Mouse (Mus musculus) spleen, embryonic (tissue): ENCODE data around the gene Fbln2.

Experiments used
- CTCF ChIA-PET: fragments of 350-600 bp; sonication (Branson Sonifier 250); formaldehyde crosslinking; loops from one replicate; lab custom pipeline; 2022; lab: Charles Lee

Gene Fbln2

DNA sequence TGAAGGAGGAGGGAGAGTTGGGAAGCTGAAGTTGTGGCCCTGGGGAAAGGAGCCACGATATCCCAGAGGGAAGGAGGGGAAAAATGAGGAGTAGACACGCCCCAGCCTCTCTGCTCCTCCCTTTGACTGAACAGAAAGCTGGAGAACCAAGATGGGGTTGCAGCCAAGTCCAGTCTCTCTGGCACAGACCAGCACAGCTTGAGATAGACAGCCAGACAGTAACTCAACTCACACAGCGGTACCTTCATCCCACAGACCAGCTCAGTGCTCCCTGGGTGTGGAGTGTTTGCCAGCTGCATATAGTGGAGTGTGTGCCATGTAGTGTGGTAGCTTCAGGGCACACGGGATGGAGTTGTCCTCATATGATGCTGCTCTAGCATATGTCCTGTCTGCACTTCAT, 16.7 kb downstream of the Fbln2 start:
- CTCF ChIA-PET = no interaction called here

DNA sequence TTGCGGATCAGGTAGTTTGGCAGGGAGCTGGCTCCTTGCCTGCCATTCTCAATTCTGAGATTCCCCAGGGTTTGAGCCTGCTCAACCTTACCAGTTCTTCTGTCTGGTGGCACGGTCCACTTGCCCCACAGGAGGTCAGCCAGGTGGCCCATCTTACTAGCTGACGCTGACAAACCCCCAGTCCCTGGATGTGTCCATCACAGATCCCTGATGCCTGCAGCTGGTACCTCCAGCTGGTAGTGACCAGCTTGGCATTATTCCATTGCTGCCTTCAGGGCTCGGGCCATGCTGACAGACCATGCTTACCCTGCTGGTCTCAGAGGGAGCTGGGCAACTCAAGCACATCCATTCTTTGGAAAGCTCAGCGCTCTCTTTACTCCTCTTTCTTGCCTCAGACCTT, 18.7 kb downstream of the Fbln2 start:
- CTCF ChIA-PET = no interaction called here

DNA sequence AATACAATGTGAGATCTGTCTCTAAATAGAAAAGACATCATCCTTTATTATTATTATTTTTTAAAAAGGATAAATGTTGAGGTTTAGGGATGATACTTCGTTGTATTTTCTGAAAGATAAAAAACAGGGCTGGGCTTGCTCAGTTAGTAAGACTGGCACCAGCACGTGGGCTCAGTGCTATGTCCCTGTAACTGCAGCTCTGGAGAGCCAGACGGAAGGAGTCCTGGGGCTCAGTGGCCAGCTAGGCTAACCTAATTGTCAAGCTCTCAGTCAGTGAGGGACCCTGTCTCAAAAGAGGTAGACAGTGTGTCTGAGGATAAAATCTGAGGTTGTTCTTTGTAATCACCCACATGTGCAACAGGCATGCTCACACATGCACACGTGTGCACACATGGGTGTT, 19.3 kb downstream of the Fbln2 start:
- CTCF ChIA-PET = no interaction called here

DNA sequence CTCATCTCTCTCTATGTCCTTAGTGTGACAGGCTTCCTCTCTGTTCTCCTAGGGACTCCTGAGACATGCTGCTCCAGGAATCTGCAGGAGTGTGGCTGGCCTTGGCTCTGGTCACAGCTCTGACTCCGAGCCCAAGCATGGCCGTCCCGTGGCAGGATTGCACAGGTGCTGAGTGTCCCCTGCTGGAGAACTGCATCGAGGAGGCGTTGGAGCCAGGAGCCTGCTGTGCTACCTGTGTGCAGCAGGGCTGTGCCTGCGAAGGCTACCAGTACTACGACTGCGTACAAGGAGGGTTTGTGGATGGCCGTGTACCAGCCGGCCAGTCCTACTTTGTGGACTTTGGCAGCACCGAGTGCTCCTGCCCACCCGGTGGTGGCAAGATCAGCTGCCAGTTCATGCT, 20.8 kb downstream of the Fbln2 start:
- CTCF ChIA-PET = no interaction called here

DNA sequence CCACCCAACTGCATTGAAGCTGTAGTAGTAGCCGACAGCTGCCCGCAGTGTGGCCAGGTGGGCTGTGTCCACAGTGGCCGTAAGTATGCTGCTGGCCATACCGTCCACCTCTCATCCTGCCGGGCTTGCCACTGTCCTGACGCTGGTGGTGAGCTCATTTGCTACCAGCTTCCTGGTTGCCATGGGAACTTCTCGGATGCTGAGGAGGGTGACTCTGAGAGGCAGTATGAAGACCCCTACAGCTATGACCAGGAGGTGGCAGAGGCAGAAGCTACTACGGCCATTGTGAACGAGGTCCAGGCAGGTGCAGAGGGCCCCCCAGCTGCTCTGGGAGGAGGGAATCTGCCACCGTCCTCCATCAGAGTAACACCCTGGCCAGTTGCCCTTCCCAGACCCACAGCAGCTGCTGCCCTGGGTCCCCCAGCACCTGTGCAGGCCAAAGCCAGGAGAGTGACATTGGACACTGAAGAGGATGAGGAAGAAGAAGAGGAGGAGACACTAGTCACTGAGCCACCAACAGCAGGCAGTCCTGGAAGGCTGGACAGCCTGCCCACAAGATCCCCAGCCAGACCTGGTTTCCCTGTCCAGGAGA, 21.3 kb downstream of the Fbln2 start:
- CTCF ChIA-PET = no interaction called here

DNA sequence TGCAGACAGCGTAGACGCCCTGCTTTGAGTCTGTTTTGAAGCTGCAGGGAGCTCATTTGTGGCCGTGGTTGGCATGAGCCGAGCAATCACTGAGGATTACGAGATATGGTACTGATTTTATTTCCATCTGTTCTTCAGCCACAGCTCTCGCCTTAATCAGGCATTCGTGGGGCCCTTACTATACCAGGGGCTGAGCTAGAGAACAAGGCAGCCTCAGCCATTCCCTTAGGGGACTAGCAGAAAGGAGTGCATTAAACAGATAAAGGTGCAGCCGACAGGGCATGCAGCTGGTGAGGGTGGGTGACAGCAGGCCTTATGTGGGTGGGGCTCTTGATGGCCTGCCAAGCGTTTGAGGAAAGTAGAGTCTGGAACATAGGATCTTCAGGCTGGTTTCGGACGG, 23.8 kb downstream of the Fbln2 start:
- CTCF ChIA-PET = no interaction called here

DNA sequence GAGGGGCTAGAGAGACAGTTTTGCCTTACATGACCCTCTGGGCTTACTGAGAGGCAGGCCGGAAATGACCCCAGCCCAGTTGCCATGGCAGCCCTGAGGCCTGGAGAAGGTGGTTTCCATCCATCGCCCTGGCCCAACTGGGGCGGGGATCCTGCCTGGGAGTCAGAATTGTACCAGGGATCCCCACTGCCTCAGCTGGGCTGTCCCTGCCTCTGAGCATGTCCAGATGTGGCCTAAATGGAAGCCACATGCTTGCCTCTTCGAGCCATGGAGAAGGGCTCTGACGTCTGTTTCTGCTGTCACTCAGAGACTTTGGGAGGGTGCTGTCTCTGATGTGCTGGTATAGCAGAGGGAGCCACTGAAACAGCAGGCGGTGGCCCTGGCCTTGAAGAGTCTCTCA, 24.2 kb downstream of the Fbln2 start:
- CTCF ChIA-PET = no interaction called here

DNA sequence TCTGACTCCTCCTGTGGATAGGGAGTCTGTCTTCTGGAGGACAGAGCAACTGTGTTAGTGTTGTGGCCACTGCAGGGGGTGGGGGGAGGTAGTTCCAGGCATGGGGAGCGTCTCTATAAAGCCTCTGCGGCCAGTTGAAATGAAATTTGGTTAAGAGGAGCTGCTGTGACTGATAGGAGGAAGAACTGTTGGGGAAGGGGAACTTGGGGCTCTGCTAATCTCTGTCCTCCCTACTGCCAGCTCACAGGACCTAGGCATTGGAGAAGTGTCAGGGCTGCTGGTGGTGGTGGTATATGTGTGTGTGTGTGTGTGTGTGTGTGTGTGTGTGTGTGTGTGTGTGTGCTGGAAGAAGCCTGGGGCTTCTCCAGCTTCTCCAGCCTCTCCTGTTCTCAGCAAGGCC, 25.0 kb downstream of the Fbln2 start:
- CTCF ChIA-PET = no interaction called here

DNA sequence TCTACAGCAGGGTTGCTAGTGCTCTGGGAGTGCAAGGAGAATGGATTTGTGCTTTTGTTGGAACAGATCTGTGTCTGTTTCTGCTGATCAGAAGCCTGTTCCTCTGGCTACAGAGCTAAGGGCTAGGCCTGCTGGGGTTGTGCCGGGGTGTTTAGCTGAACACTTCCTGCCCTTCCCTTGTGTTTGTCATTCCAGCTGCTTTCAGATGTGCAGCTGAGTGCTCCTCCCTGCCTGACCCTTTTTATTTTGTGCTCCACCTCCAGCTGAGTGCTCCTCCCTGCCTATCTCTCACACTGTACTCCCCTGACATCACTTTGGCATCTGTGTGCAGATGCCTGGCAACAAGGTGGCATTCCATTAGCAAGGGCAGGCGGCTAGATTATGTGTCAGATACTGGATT, 28.3 kb downstream of the Fbln2 start:
- CTCF ChIA-PET = no interaction called here

DNA sequence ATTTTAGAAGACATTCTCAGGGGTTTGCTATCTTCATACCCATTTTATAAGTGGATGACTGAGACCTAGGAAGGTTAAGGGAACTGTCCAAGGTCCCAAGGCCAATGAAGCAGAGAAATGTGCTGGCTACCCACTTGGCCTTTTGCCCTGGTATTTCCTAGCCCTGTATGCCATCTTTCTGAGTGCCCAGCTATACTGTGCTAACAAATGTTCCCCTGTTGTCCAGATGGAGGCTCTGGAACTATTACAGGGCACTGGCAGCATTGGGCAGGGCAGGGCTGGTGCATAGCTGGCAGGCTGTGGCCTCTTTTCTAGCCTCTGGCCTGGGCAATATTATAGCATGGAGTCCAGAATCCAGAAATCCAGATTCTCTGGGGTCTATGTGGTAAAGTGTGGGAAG, 28.7 kb downstream of the Fbln2 start:
- CTCF ChIA-PET = no interaction called here

DNA sequence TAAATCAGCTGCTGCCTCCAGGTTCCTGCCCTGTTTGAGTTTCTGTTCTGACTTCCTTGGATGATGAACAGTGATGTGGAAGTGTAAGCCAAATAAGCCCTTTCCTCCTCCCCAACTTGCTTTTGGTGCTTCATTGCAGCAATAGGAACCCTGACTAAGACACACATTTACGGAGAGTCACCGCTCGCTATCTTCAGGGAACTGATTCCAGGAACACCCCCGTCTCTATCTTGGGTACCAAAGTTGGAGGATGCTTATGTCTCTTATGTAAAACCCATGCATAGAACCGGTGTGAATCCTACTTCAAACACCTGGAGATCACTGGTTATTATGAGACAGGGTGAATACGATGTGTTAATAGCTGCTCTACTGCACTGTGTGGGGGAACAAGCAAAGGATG, 31.1 kb downstream of the Fbln2 start:
- CTCF ChIA-PET = no interaction called here

DNA sequence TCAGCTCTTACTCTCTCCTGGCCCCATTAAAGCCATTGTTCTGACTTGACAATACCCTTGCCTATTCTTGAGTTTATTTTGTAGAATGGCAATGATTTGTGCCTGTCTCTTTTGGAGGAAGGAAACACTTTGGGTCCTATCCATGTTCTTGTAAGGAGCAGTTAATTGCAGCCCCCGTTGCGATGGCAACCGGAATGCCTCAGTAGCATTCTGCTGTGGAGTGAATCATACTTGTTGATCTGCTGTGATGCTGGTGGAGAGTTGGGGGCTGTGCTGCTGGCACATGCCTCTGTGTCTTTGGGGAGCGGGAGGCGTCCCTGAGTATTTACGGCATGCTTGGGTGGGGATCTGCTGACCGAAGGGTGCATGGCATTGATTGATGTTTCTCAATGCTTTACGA, 32.1 kb downstream of the Fbln2 start:
- CTCF ChIA-PET = no interaction called here

DNA sequence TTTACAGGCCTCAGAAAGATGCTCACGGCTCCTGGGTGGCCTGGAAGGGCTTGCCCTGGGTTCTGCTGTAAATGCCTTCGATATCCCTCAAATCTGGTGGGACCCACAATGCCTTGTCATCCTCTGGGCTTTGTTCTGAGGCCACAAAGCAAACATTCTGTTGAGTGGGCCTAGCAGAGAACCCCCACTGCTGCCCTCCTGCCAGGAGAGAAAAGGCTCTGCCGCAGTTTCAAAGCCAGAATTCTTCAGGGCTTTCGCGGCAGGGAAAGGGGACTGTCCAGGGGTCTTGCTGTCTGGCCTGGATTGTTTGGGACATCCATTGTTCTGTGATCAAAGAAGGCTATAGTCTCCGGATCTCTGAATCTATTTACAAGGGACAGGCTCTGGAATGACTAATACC, 33.1 kb downstream of the Fbln2 start:
- CTCF ChIA-PET = no interaction called here

DNA sequence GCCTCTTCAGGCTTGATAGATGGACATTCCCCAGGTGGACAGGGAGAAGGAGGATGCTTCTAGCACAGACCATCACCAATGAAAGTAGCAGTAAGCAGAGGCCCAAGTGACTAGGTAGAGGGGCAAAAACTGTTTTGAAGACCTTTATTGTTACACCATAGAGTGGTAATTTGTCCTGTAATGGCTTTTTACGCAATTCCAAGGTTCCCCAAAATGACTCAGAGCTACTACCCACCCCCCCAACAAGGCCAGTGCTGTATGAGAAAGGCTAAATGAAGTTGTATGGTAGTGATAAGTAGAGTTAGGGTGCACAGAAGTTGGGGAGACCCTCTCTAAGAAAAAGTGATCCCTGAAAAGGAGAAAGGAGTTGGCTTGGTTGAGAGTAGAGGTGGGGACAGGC, 35.1 kb downstream of the Fbln2 start:
- CTCF ChIA-PET = no interaction called here

DNA sequence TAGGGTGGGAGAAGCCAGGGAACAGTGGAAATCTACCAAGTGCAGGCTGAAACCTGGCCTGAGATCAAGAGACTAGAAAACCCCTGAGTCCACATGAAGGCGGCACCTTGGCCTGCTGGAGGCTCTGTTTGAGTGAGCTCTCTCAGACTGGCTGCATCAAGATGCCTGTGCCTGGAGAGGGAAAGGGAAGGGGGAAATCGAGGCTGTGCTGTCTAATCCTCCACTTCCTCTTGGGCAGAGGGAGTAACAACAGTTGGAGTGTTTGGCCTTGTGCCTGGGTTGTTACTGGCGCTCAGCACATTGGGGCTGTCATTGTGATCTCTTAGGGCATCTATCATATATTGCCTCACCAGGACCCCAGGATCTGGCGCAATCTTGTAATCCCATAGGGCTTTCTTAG, 36.4 kb downstream of the Fbln2 start:
- CTCF ChIA-PET = no interaction called here

DNA sequence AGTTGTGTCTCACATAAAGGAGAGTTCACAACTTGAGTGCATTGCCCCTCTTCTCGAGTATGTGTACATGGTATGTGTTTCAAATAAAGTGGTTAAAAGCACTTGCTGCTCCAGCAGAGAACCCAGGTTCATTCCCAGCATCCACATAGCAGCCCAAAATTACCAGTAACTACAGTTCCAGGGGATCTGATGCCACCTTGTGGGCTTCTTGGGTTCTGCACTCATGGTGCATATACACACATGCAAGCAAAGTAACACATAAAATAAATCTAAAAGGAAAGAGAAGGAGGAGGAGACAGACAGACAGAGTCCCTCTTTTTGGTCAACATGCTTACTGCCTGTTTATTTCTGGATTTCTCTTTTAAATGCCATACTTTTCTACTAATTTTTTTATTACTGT, 37.5 kb downstream of the Fbln2 start:
- CTCF ChIA-PET = no interaction called here

DNA sequence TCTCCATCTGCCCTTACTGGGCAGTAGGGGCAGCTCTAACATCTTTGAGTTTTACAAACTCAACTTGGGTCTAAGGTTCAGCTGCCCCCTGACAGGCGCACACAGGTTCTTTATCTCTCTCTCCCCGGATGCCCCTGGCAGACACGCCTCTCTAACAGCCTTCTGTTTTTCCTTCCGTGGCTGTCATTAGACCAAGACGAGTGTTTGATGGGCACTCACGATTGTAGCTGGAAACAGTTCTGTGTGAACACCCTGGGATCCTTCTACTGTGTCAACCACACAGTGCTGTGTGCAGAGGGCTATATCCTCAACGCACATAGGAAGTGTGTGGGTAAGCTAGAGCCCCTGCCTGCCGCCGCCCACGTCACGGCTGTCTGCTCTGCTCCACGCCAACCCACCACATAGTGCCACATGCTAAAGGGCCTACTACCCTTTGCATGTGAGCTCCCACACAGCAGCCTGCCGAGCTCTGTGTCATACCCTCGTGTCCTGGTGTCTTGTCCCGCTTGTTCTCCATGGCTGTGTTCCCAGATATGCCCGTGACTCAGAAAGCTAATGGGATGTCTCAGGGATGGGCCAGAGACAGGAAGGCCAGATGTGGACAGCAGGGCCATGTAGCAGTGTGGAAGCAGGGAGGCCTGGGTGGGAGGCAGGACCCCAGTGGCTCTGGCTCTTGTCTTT, 47.3 kb downstream of the Fbln2 start:
- CTCF ChIA-PET = no interaction called here

DNA sequence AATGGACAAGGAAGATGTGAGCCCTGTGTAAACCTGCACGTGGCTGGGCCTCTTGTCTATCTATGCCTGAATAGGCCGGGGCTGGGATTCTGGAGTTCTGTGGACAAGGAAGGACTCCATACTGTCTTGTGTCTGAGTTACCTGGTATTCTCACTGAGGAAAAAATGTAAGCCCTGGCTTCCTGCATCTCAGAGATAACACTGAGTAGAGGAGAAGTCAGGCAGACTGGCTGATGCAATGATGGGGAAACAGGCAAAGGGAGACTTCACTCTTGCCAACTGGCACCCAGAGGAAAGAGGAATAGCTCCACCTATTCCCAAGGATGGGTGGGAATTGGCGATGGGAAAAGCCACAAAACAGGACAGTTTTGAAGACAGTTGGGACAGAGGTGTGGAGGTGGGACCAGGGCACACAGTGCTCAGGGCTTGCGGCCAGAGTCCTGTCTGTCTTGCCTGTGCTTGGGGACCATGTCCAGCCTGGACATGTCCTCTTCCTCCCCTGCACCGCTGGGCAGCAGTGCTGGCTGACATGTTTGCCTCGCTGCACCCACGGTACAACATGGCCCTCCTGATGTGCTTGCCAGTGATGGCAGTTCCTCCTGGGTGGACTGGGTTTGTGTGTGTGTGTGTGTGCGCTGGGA, 48.2 kb downstream of the Fbln2 start:
- CTCF ChIA-PET = no interaction called here

DNA sequence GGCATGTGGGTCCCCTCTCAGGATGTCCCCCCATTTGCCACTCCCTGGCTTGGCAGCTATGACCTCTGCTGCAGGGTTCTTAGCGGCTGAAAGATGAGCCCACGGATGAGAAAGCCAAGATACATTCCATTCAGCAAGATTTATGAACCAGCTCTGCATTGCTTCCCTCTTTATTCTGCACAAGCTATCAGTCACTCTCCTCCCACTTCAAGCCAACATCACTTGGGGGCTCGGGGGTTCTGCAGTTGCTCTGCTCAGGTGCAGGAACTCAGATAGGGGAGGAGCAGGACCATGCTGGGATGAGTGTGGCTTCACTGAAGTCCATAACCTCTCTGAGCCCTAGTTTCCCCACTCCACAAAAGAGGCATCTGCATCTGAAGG, 48.7 kb downstream of the Fbln2 start:
- CTCF ChIA-PET = no interaction called here

DNA sequence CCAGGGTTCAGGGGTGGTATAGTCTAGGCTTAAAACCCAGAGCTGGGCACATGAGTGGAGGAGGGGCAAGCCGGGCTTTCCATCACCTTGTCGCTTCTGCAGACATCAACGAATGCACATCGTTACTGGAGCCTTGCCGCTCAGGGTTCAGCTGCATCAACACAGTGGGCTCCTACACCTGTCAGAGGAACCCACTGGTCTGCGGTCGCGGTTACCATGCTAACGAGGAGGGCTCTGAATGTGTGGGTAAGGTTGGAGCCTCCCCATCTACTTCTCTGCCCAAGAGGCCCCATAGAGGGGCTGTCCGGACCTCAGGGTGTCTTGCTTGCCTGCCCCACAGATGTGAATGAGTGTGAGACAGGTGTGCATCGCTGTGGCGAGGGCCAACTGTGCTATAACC, 53.4 kb downstream of the Fbln2 start:
- CTCF ChIA-PET = no interaction called here

DNA sequence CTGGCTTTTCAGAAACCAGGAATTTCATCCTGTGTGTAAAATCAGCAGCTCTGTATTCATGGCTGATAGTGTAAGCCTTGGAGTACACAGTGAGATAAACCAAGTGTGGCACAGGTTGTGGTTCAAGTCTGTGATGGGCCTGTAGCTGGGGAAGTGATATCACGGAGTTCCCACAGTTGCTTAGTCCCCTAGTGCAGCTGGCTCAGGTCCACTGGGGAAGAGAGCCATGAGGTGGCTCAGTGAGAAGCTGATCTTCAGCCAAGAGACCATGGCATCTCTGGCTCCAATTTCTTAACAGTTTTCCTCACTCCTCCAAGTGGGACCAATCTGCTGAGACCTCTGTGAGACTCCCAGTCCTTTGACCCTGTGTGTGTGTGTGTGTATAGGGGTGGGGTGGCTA, 54.4 kb downstream of the Fbln2 start:
- CTCF ChIA-PET = interaction anchor here (0.6 kb wide), 1 partner anchor 113 kb away, joined by 3 read pairs; no protein-coding TSS in a partner anchor

DNA sequence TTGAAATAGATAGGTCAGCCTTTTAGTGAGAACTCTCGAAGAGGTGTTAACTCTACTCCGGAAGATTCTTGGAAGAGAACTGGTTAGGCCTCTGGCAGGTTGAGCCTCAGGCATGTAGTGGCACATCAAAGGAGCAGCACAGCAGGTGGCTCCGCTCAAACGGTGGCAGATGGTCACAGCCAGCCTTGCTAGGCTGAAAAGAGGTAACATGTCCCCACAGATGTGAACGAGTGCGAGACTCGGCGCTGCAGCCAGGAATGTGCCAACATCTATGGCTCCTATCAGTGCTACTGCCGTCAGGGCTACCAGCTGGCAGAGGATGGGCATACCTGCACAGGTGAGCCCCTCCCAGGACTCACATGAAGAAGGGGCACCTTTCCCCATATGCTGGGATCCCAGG, 56.1 kb downstream of the Fbln2 start:
- CTCF ChIA-PET = no interaction called here

DNA sequence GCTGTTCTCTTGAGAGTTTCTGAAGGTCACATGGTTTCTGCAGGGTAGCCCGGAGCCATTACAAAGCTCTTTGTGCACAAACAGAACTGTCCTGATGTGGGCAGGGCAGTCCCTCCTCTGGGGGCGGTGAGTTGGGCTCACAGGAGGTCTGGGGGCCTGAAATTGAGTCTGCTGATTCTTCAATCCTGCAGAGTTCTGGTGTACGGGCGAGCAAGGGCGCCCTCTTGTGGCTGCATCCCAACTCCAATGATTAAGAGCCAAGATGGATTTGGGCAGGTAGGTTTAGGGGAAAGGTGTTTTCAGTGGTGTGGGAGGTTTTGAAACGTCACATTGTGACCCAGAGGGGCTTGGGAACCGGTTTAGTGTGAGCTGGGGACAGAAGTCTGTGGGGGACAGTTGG, 65.3 kb downstream of the Fbln2 start:
- CTCF ChIA-PET = interaction anchor here (0.6 to 1.4 kb wide), 3 partner anchors 12 to 233 kb away, joined by 3 to 9 read pairs (median 7); no protein-coding TSS in a partner anchor
